Mouse (Mus musculus) liver, embryonic 14.5 days (tissue): ENCODE data around the gene Hdc. TPM values are rescaled to one million over a fixed set of nuclear protein-coding genes. Genes with fewer than 3 reads are reported as not detected.

Experiments
- ATAC-seq: fragments of 200-750 bp; cut with Nextera tagmentation; 2 replicates; pipeline ENCODE4 v1.8.0; 2017; ENCODE audit warnings: moderate number of reproducible peaks, mild to moderate bottlenecking, moderate library complexity; ENCODE audit not compliant: insufficient read depth
- DNase-seq, 3 experiments: peaks; one replicate each; pipeline ENCODE4 v3.0.0-alpha.2; 2012 to 2013; ENCODE audit warnings: low read depth in 3 of 3, low spot score in 3 of 3
- H3K27ac ChIP-seq: fragments of 300-500 bp; sonication (generic); 2 replicates; pipeline ENCODE4 v1.5.1; 2014; ENCODE audit warnings: moderate library complexity, mild to moderate bottlenecking, control low read depth, inconsistent platforms
- H3K27me3 ChIP-seq: fragments of 300-500 bp; sonication (generic); 2 replicates; pipeline ENCODE4 v1.6.1; 2014; ENCODE audit warnings: mild to moderate bottlenecking, low read length, moderate library complexity; ENCODE audit not compliant: control insufficient read depth, insufficient read depth
- H3K36me3 ChIP-seq: fragments of 300-500 bp; sonication (generic); replicated peaks from 2 replicates; pipeline ENCODE4 v1.6.1; 2014; ENCODE audit warnings: low read depth; ENCODE audit not compliant: control insufficient read depth, insufficient read depth
- H3K4me1 ChIP-seq, 2 experiments: fragments of 200-500 bp in 1 of 2; fragments of 300-500 bp in 1 of 2; sonication (generic) in 1 of 2; replicated peaks; 2 replicates each; pipeline ENCODE4 v1.6.1; 2012 to 2014; ENCODE audit warnings: antibody characterized with exemption in 1 of 2, inconsistent platforms in 1 of 2, low read length in 1 of 2; ENCODE audit not compliant: control insufficient read depth in 2 of 2, insufficient read depth in 2 of 2
- H3K4me2 ChIP-seq: fragments of 300-500 bp; sonication (generic); 2 replicates; pipeline ENCODE4 v1.6.1; 2014; ENCODE audit warnings: low read depth, mild to moderate bottlenecking, control low read depth, moderate library complexity
- H3K4me3 ChIP-seq, 2 experiments: fragments of 200-500 bp in 1 of 2; fragments of 300-500 bp in 1 of 2; sonication (generic) in 1 of 2; 2 replicates each; pipeline ENCODE4 v1.5.1; 2012 to 2014; ENCODE audit warnings: low read depth in 2 of 2, low read length in 2 of 2, mild to moderate bottlenecking in 2 of 2, control low read depth in 1 of 2, inconsistent platforms in 1 of 2, moderate library complexity in 1 of 2; ENCODE audit not compliant: insufficient read depth in 1 of 2
- H3K9ac ChIP-seq: fragments of 300-500 bp; sonication (generic); replicated peaks from 2 replicates; pipeline ENCODE4 v1.6.1; 2014; ENCODE audit warnings: mild to moderate bottlenecking, control low read depth, moderate library complexity
- H3K9me3 ChIP-seq: fragments of 300-500 bp; sonication (generic); 2 replicates; pipeline ENCODE4 v1.6.1; 2016; ENCODE audit warnings: low read length, mixed read lengths; ENCODE audit not compliant: control insufficient read depth
- CTCF ChIP-seq: IDR thresholded peaks from 2 replicates; pipeline ENCODE4 v1.5.1; 2016; ENCODE audit warnings: antibody characterized with exemption, low read depth, control low read depth
- EP300 ChIP-seq: IDR thresholded peaks from 2 replicates; pipeline ENCODE4 v1.6.1; 2016; ENCODE audit warnings: antibody characterized with exemption, low read depth
- WGBS: fragments of 180-500 bp; shearing (Covaris S2); extraction: QIAGEN DNeasy Blood & Tissue Kit; methylation state at CpG from one replicate; pipeline ENCODE4 v1.1.7; 2014; ENCODE audit not compliant: insufficient replicate concordance; 5-methylcytosine and 5-hydroxymethylcytosine counted together
- polyA plus RNA-seq, 2 experiments: library from polyadenylated mRNA; depleted of rRNA in 1 of 2; stranded (reverse) in 1 of 2; unstranded in 1 of 2; fragments of >200 nt; fragmentation: Nextera tagmentation in 1 of 2; extraction: Ambion mirVana in 1 of 2; gene quantifications; 2 replicates each; pipeline versions ENCODE4 v1.2.1 to v1.2.3; 2012 to 2014

The Hdc gene
- polyA plus RNA-seq, 2 experiments = 4.6 to 7.8 TPM

GRCm38 (mm10) chr2:126633165-126633564 is 14.1 kb upstream of the Hdc start:
- H3K9me3 ChIP-seq = no peaks in the 10 kb centered on the region
- no peak overlapping the region for H3K4me2 ChIP-seq
- no peak for TF ChIP-seq EP300
- TF ChIP-seq CTCF = no peak; the same call in 1 of the 2 replicates
- ATAC-seq (no peak), DNase-seq (no peak)
- H3K27ac ChIP-seq = no peak overlapping the region
- peaks cover 0 to 9% of the 10 kb centered on the region in 2 experiments; a peak in 2 of 4 replicates for H3K4me1 ChIP-seq
- WGBS = 70% methylated on average over 2 of the region's 2 CpGs
- H3K36me3 ChIP-seq = no peaks in the 10 kb centered on the region; the same call in none of the 2 replicates
- H3K4me3 ChIP-seq = no peak overlapping the region
- H3K9ac ChIP-seq = no peak overlapping the region
- no peaks in the 10 kb centered on the region for H3K27me3 ChIP-seq

- no peak for TF ChIP-seq EP300
- no peak for TF ChIP-seq CTCF
- H3K4me2 ChIP-seq = no peak overlapping the region
- ATAC-seq = no peak
- no peaks in the 10 kb centered on the region for H3K9me3 ChIP-seq
- 84% methylated on average over 9 of the region's 9 CpGs for WGBS
- H3K27me3 ChIP-seq = no peaks in the 10 kb centered on the region
- H3K27ac ChIP-seq = no peak overlapping the region
- H3K4me1 ChIP-seq = no peaks in the 10 kb centered on the region
- H3K9ac ChIP-seq = no peak overlapping the region
- no peak for DNase-seq
- no peak overlapping the region for H3K4me3 ChIP-seq
- no peaks in the 10 kb centered on the region; the same call in none of the 2 replicates for H3K36me3 ChIP-seq
Observed at GRCm38 (mm10) chr2:126628455-126628995, 9.4 kb upstream of the Hdc start.

GRCm38 (mm10) chr2:126623138-126623537 is 4.0 kb upstream of the Hdc start:
- ATAC-seq (no peak), DNase-seq (no peak)
- Histone ChIP-seq H3K4me3 (no peak overlapping the region), H3K36me3 (no peaks in the 10 kb centered on the region), H3K9me3 (no peaks in the 10 kb centered on the region), H3K27me3 (no peaks in the 10 kb centered on the region), H3K9ac (no peak overlapping the region), H3K4me2 (no peak overlapping the region), H3K27ac (no peak overlapping the region), H3K4me1 (peaks cover 0 to 5% of the 10 kb centered on the region in 2 experiments; a peak in 2 of 4 replicates)
- TF ChIP-seq CTCF (no peak), EP300 (no peak)

GRCm38 (mm10) chr2:126622455-126622854 is 3.4 kb upstream of the Hdc start:
- Histone ChIP-seq H3K4me3 (no peak overlapping the region), H3K4me1 (peaks cover 0 to 5% of the 10 kb centered on the region in 2 experiments; a peak in 2 of 4 replicates), H3K27me3 (no peaks in the 10 kb centered on the region), H3K9me3 (no peaks in the 10 kb centered on the region), H3K9ac (no peak overlapping the region), H3K27ac (no peak overlapping the region), H3K4me2 (no peak overlapping the region), H3K36me3 (no peaks in the 10 kb centered on the region)
- no peak for ATAC-seq
- 44% methylated on average over 2 of the region's 2 CpGs for WGBS
- no peak for TF ChIP-seq EP300
- no peak for TF ChIP-seq CTCF
- no peak for DNase-seq

GRCm38 (mm10) chr2:126618470-126619179 is 474 bp downstream of the Hdc start:
- no peak overlapping the region for H3K27ac ChIP-seq
- 16% methylated on average over 8 of the region's 8 CpGs for WGBS

More at GRCm38 (mm10) chr2:126618470-126619179, 474 bp downstream of the Hdc start:
- ATAC-seq (no peak), DNase-seq (no peak)
- peak overlapping the region; percentile 18 for H3K4me2 ChIP-seq
- TF ChIP-seq EP300 (no peak), CTCF (no peak)
- no peaks in the 10 kb centered on the region for H3K9me3 ChIP-seq
- no peaks in the 10 kb centered on the region for H3K27me3 ChIP-seq
- no peak overlapping the region for H3K4me3 ChIP-seq
- H3K36me3 ChIP-seq = no peaks in the 10 kb centered on the region
- H3K4me1 ChIP-seq = peaks cover 0 to 5% of the 10 kb centered on the region in 2 experiments; a peak in 2 of 4 replicates
- no peak overlapping the region for H3K9ac ChIP-seq
